Mouse (Mus musculus) stomach, postnatal 0 days (tissue): ENCODE measurements around the gene Dusp7. TPM values are rescaled to one million over a fixed set of nuclear protein-coding genes. Genes with fewer than 3 reads are reported as not detected.

Source experiments
- ATAC-seq: fragments of 200-750 bp; cut with Nextera tagmentation; 2 replicates; pipeline ENCODE4 v1.8.0; 2017; ENCODE audit not compliant: low FRiP score, low TSS enrichment
- DNase-seq: peaks from one replicate; pipeline ENCODE4 v3.0.0-alpha.2; 2016; ENCODE audit warnings: low spot score
- H3K27ac ChIP-seq: fragments of 300-500 bp; sonication (generic); replicated peaks from 2 replicates; pipeline ENCODE4 v1.5.1; 2014; ENCODE audit warnings: mild to moderate bottlenecking, control low read depth
- H3K27me3 ChIP-seq: fragments of 300-500 bp; sonication (generic); 2 replicates; pipeline ENCODE4 v1.6.1; 2014; ENCODE audit warnings: low read length; ENCODE audit not compliant: control insufficient read depth, insufficient read depth
- H3K36me3 ChIP-seq: fragments of 300-500 bp; sonication (generic); 2 replicates; pipeline ENCODE4 v1.6.1; 2014; ENCODE audit warnings: low read length, mixed read lengths; ENCODE audit not compliant: control insufficient read depth, insufficient read depth
- H3K4me1 ChIP-seq: fragments of 300-500 bp; sonication (generic); replicated peaks from 2 replicates; pipeline ENCODE4 v1.6.1; 2014; ENCODE audit warnings: antibody characterized with exemption; ENCODE audit not compliant: control insufficient read depth, insufficient read depth
- H3K4me2 ChIP-seq: fragments of 300-500 bp; sonication (generic); replicated peaks from 2 replicates; pipeline ENCODE4 v1.6.1; 2014; ENCODE audit warnings: low read depth, mild to moderate bottlenecking, control low read depth, moderate library complexity
- H3K4me3 ChIP-seq: fragments of 300-500 bp; sonication (generic); 2 replicates; pipeline ENCODE4 v1.5.1; 2014; ENCODE audit warnings: low read depth, low read length, control low read depth
- H3K9ac ChIP-seq: fragments of 300-500 bp; sonication (generic); 2 replicates; pipeline ENCODE4 v1.6.1; 2014; ENCODE audit warnings: mild to moderate bottlenecking, low read length, control low read depth, mixed read lengths
- H3K9me3 ChIP-seq: fragments of 300-500 bp; sonication (generic); 2 replicates; pipeline ENCODE4 v1.6.1; 2016; ENCODE audit warnings: low read length; ENCODE audit not compliant: control insufficient read depth
- CTCF ChIP-seq: IDR thresholded peaks from 2 replicates; pipeline ENCODE4 v1.5.1; 2016; ENCODE audit warnings: antibody characterized with exemption, low read depth, mild to moderate bottlenecking, moderate library complexity
- EP300 ChIP-seq: optimal IDR thresholded peaks from 2 replicates; pipeline ENCODE3; 2016; ENCODE audit warnings: antibody characterized with exemption
- WGBS: fragments of 180-500 bp; shearing (Covaris S2); extraction: QIAGEN DNeasy Blood & Tissue Kit; methylation state at CpG from one replicate; pipeline ENCODE4 v1.1.7; 2014; 5-methylcytosine and 5-hydroxymethylcytosine counted together
- polyA plus RNA-seq: library from polyadenylated mRNA; unstranded; fragments of >200 nt; fragmentation: Nextera tagmentation; extraction: Ambion mirVana; gene quantifications from 2 replicates; pipeline ENCODE4 v1.2.1, GENCODE M21; 2015

The Dusp7 gene
- polyA plus RNA-seq, 1 experiment from 2014 or later: 12.7 TPM

DNA sequence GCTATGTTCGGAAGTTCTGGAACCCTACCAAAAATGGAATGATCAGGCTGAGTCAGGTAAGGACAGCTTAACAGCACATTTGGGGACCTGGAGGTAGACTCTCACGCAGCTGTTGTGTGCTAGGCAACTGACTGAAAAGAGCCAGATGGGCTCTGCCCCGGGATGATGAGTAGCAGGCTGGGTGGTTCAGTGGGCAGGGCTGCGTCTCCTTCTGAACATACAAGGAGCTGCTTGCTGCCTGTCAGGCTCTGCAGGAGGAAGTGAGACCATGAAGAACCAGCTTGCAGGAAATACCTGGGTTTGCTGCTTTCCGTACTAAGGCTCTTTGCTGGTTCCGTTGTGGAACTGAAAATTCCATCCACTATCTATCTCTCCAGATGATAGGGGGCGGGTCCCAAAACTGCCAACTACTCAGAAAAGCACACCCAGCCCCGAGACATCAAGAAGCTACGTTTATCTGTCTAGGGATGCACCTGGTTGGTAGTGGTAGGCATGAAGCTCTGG lies 42.7 kb downstream of the Dusp7 start:
- Histone ChIP-seq H3K9me3 (no peaks in the 10 kb centered on the region), H3K36me3 (no peaks in the 10 kb centered on the region), H3K9ac (no peak overlapping the region), H3K4me2 (no peak overlapping the region), H3K27me3 (no peaks in the 10 kb centered on the region), H3K4me3 (no peak overlapping the region), H3K27ac (no peak overlapping the region), H3K4me1 (0 out of 2 replicates have a peak, but pooled peaks cover 3% of the 10 kb centered on the region)
- ATAC-seq (0 out of 2 replicates have a peak, but pooled peaks have one; percentile 11), DNase-seq (no peak)
- TF ChIP-seq EP300: no peak
- TF ChIP-seq CTCF: no peak
- 53% methylated on average over 9 of the region's 9 CpGs for WGBS

GRCm38 (mm10) chr9:106411729-106412128 lies 43.3 kb downstream of the Dusp7 start:
- Histone ChIP-seq H3K9ac (no peak overlapping the region), H3K27ac (no peak overlapping the region), H3K4me2 (no peak overlapping the region), H3K9me3 (no peaks in the 10 kb centered on the region), H3K36me3 (no peaks in the 10 kb centered on the region), H3K4me3 (no peak overlapping the region), H3K4me1 (no peaks in the 10 kb centered on the region), H3K27me3 (no peaks in the 10 kb centered on the region)
- DNase-seq (no peak), ATAC-seq (no peak)
- TF ChIP-seq EP300 (no peak), CTCF (no peak)
- WGBS: 73% methylated on average over 6 of the region's 6 CpGs

DNA sequence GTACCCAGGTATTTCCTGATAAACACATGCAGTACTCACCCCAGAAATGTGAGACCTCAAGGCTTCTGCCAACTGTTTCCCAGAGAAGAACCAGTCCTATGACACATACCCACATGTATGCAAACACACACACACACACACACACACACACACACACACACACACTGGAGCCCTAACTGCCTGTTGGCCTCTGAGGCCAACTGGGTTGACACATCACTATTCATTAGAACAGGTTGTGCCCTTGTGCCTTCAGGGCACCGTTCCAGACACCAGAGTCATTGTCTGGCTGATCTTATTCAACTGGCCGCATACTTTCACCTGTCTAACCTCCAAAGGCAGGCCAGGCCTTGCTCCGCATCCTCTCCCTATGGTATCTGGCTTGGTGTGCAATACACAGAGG lies 43.8 kb downstream of the Dusp7 start:
- Histone ChIP-seq H3K9ac (no peak overlapping the region), H3K27ac (no peak overlapping the region), H3K27me3 (no peaks in the 10 kb centered on the region), H3K9me3 (no peaks in the 10 kb centered on the region), H3K4me3 (no peak overlapping the region), H3K4me1 (no peaks in the 10 kb centered on the region), H3K36me3 (no peaks in the 10 kb centered on the region), H3K4me2 (no peak overlapping the region)
- 66% methylated on average over 3 of the region's 3 CpGs for WGBS
- TF ChIP-seq CTCF: no peak
- no peak for TF ChIP-seq EP300
- ATAC-seq (no peak), DNase-seq (no peak)

GRCm38 (mm10) chr9:106413606-106414005 lies 45.2 kb downstream of the Dusp7 start:
- H3K4me3 ChIP-seq: no peak overlapping the region
- no peaks in the 10 kb centered on the region for H3K9me3 ChIP-seq
- TF ChIP-seq EP300: no peak
- no peak for TF ChIP-seq CTCF
- 78% methylated on average over 5 of the region's 5 CpGs for WGBS
- no peaks in the 10 kb centered on the region for H3K36me3 ChIP-seq
- no peak overlapping the region for H3K9ac ChIP-seq
- DNase-seq: no peak
- no peaks in the 10 kb centered on the region for H3K27me3 ChIP-seq
- no peak overlapping the region for H3K4me2 ChIP-seq
- 0 out of 2 replicates have a peak, but pooled peaks cover 2% of the 10 kb centered on the region for H3K4me1 ChIP-seq
- no peak for ATAC-seq
- H3K27ac ChIP-seq: no peak overlapping the region

- TF ChIP-seq EP300 (no peak), CTCF (no peak)
- Histone ChIP-seq H3K4me3 (no peak overlapping the region), H3K9me3 (no peaks in the 10 kb centered on the region), H3K9ac (no peak overlapping the region), H3K27ac (no peak overlapping the region), H3K4me2 (no peak overlapping the region), H3K36me3 (no peaks in the 10 kb centered on the region), H3K4me1 (0 out of 2 replicates have a peak, but pooled peaks cover 2% of the 10 kb centered on the region), H3K27me3 (no peaks in the 10 kb centered on the region)
- ATAC-seq (no peak), DNase-seq (no peak)
- WGBS: 89% methylated on average over 6 of the region's 6 CpGs
Observed at GRCm38 (mm10) chr9:106416826-106417225, 48.4 kb downstream of the Dusp7 start.

- TF ChIP-seq EP300 (no peak), CTCF (peak; percentile 63)
- no peaks in the 10 kb centered on the region for H3K9me3 ChIP-seq
- 13% methylated on average over 29 of the region's 29 CpGs for WGBS
- peak overlapping the region; percentile 59 for H3K4me2 ChIP-seq
- H3K27ac ChIP-seq: no peak overlapping the region
- peak overlapping the region; percentile 51 for H3K9ac ChIP-seq
- DNase-seq (peak; percentile 81), ATAC-seq (peak; percentile 68)
- no peaks in the 10 kb centered on the region for H3K27me3 ChIP-seq
- H3K36me3 ChIP-seq: no peaks in the 10 kb centered on the region
- H3K4me3 ChIP-seq: peak overlapping the region; percentile 20
- 0 out of 2 replicates have a peak, but pooled peaks cover 2% of the 10 kb centered on the region for H3K4me1 ChIP-seq
Observed at GRCm38 (mm10) chr9:106417841-106418625, 49.6 kb downstream of the Dusp7 start.
